Mouse (Mus musculus) kidney, adult 2 months (tissue): ENCODE measurements around the gene Cpm.
"Not testable (repeated sequence)": the region's sequence is repeated elsewhere in the genome, so short reads cannot be mapped to it uniquely, and the experiment has no call there.

ENCODE experiments used
- CTCF ChIP-seq: fragments of 200-500 bp; conservative IDR thresholded peaks from 2 replicates; pipeline ENCODE4 v1.5.1; 2011; ENCODE audit warnings: low read depth, mild to moderate bottlenecking, control low read depth, low read length, moderate library complexity, mixed read lengths; ENCODE audit not compliant: insufficient read depth, insufficient read length
- POLR2A ChIP-seq: fragments of 200-500 bp; IDR thresholded peaks from one replicate; pipeline ENCODE4 v1.6.1; 2011; ENCODE audit warnings: low read depth, low read length, control low read depth

GRCm38 (mm10) chr10:117715654-117716053 is 86.4 kb downstream of the Cpm start:
- not testable (repeated sequence) for TF ChIP-seq POLR2A, CTCF
